Mouse (Mus musculus) intestine, postnatal 0 days (tissue): Measurements from ENCODE around the gene Ctr9. TPM values are rescaled to one million over a fixed set of nuclear protein-coding genes. Genes with fewer than 3 reads are reported as not detected.

Source experiments
- ATAC-seq: fragments of 200-750 bp; cut with Nextera tagmentation; 2 replicates; pipeline ENCODE4 v1.8.0; 2017; ENCODE audit warnings: mild to moderate bottlenecking, moderate TSS enrichment, moderate library complexity
- H3K27ac ChIP-seq: fragments of 300-500 bp; sonication (generic); 2 replicates; pipeline ENCODE4 v1.5.1; 2014; ENCODE audit warnings: mild to moderate bottlenecking, low read depth, low read length, moderate library complexity
- H3K27me3 ChIP-seq: fragments of 300-500 bp; sonication (generic); replicated peaks from 2 replicates; pipeline ENCODE4 v1.6.1; 2014; ENCODE audit warnings: low read length, mixed read lengths; ENCODE audit not compliant: control insufficient read depth, insufficient read depth
- H3K36me3 ChIP-seq: fragments of 300-500 bp; sonication (generic); 2 replicates; pipeline ENCODE4 v1.6.1; 2014; ENCODE audit warnings: mild to moderate bottlenecking, moderate library complexity; ENCODE audit not compliant: control insufficient read depth, insufficient read depth
- H3K4me1 ChIP-seq: fragments of 300-500 bp; sonication (generic); replicated peaks from 2 replicates; pipeline ENCODE4 v1.6.1; 2014; ENCODE audit warnings: antibody characterized with exemption, low read length, mixed read lengths; ENCODE audit not compliant: control insufficient read depth, insufficient read depth
- H3K4me2 ChIP-seq: fragments of 300-500 bp; sonication (generic); replicated peaks from 2 replicates; pipeline ENCODE4 v1.6.1; 2014; ENCODE audit warnings: low read depth, mild to moderate bottlenecking, moderate library complexity
- H3K4me3 ChIP-seq: fragments of 300-500 bp; sonication (generic); 2 replicates; pipeline ENCODE4 v1.5.1; 2014; ENCODE audit warnings: low read depth, low read length
- H3K9ac ChIP-seq: fragments of 300-500 bp; sonication (generic); 2 replicates; pipeline ENCODE4 v1.6.1; 2014; ENCODE audit warnings: mild to moderate bottlenecking, low read depth, low read length
- H3K9me3 ChIP-seq: fragments of 300-500 bp; sonication (generic); 2 replicates; pipeline ENCODE4 v1.6.1; 2016; ENCODE audit warnings: mixed run types; ENCODE audit not compliant: control insufficient read depth
- CTCF ChIP-seq: sonication (generic); IDR thresholded peaks from 2 replicates; pipeline ENCODE4 v1.5.1; 2016; ENCODE audit warnings: low read depth, mild to moderate bottlenecking, control low read depth, antibody characterized with exemption, moderate library complexity
- WGBS: fragments of 180-500 bp; shearing (Covaris S2); extraction: QIAGEN DNeasy Blood & Tissue Kit; methylation state at CpG from one replicate; pipeline ENCODE4 v1.1.7; 2014; 5-methylcytosine and 5-hydroxymethylcytosine counted together
- polyA plus RNA-seq: library from polyadenylated mRNA; unstranded; fragments of >200 nt; fragmentation: Nextera tagmentation; extraction: Ambion mirVana; gene quantifications from 2 replicates; pipeline ENCODE4 v1.2.1, GENCODE M21; 2015

Gene Ctr9
- polyA plus RNA-seq, 1 experiment from 2014 or later = 23.2 TPM

DNA sequence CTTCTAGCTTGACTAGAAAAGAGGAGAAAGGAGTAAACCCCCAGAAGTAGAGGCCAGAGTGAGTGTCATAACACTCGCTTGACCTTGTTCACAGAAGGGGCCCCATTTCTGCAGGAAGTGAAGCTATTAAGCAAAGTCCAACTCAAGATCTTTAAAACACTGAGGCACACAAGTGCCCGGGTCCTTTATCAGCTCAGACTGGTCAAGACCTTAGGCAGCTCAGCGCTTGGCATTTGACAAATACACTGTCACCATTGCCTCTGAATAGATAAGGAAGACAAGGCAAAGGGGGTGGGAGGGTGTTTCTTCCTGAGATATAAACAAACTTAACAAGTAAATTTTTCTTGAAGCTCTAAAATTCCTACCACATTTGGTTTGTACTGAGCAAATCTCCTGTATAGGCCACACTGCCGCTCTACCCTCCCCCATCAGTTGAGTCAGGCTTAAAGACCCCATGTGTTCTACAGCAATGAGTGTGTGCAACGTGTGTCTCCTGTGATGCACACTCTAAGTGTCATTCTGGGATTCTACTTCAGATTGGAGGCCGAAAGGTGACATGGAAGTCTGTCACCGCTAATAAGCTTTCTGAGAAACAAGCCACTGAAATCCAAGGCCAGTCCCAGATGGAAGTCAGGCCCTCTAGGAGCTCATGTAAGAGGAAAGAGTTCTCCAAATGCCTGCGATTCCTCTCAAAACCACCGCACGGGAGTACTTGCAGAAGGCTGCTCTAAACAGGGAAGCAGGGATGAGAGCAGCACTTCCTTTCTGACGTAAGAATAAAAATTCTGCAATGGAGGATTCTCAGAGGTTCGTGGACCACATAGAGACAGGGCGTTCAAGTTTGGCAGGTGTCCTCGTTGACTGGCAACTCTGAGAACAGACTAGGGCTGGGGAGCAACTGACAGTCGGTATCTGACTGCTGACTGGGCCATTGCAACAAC is 29.6 kb upstream of the Ctr9 start:
- TF ChIP-seq CTCF = no peak
- no peaks in the 10 kb centered on the region for H3K27me3 ChIP-seq
- peak; percentile 80 for ATAC-seq
- WGBS = 58% methylated on average over 15 of the region's 15 CpGs
- no peaks in the 10 kb centered on the region for H3K9me3 ChIP-seq
- no peak overlapping the region for H3K4me3 ChIP-seq
- peaks cover 4% of the 10 kb centered on the region; the same call in 1 of the 2 replicates for H3K4me1 ChIP-seq
- no peak overlapping the region for H3K9ac ChIP-seq
- H3K36me3 ChIP-seq = no peaks in the 10 kb centered on the region
- no peak overlapping the region for H3K4me2 ChIP-seq
- peak overlapping the region; percentile 62 for H3K27ac ChIP-seq

DNA sequence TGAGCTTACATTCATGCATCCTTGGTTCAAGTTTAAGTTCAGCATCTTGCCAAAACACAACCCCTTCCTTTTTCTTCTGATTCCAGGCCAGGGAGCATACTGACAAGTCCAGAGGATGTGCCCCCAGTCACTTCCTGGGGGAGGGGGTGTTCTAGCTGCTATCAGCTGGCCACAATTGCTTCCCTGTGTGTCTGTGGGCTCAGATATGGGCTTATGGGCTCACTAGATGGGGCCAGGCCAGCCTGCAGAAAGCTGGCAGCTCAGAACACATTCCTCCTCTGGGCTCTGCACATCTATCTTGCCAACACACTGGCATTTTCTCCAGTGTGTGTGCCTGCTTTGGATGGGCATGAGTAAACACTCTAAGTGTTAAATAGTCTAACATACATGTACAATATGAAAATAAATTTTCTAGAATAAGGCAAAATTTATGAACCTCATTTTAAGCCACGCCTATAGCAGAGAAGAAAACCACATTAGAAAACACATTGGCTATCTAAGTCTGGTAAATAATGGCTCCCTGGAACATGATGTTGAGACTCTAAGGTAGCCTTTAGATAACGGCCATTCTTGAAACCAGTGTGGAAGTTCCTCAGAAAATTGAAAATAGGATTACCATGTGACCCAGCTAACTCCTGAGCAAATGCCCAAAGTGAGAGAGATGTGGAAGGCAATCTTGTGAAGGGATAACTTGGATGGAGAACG is 24.5 kb upstream of the Ctr9 start:
- WGBS = 92% methylated on average over 3 of the region's 3 CpGs
- Histone ChIP-seq H3K27ac (no peak overlapping the region), H3K4me3 (no peak overlapping the region), H3K9me3 (no peaks in the 10 kb centered on the region), H3K27me3 (no peaks in the 10 kb centered on the region), H3K4me2 (no peak overlapping the region), H3K9ac (no peak overlapping the region), H3K36me3 (no peaks in the 10 kb centered on the region), H3K4me1 (no peaks in the 10 kb centered on the region; the same call in 1 of the 2 replicates)
- TF ChIP-seq CTCF = no peak
- ATAC-seq = no peak

DNA sequence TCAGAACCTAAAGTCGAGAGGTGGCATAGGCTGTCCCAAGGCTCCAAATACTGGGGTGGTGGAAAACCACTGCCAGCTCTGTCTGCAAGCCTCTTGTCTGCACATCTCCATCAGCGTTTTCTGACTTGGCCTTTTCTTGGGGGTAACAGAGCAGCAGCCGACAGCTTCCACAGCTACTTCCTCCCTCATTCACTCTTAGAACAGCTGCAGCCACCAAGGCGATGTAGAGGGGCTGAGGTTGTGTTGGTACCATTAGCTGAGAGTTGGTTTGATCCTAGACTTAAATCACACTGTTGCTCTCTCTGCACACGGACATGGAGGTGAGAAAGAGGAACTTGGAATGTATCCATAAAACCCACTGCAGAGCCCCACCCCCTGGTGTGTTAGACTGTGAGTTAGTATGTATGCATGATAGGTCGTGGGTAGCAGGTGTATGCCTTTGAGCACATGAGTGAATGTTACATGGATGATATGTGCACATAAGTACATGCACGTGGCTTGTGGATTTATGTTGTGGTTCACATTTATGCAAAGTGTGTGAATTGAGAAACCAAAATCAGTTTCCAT is 14.6 kb upstream of the Ctr9 start:
- Histone ChIP-seq H3K4me2 (no peak overlapping the region), H3K36me3 (no peaks in the 10 kb centered on the region), H3K27me3 (no peaks in the 10 kb centered on the region), H3K9me3 (no peaks in the 10 kb centered on the region), H3K27ac (no peak overlapping the region), H3K9ac (no peak overlapping the region), H3K4me3 (no peak overlapping the region), H3K4me1 (peaks cover 2% of the 10 kb centered on the region; the same call in 1 of the 2 replicates)
- TF ChIP-seq CTCF = no peak
- ATAC-seq = no peak
- 74% methylated on average over 7 of the region's 7 CpGs for WGBS

DNA sequence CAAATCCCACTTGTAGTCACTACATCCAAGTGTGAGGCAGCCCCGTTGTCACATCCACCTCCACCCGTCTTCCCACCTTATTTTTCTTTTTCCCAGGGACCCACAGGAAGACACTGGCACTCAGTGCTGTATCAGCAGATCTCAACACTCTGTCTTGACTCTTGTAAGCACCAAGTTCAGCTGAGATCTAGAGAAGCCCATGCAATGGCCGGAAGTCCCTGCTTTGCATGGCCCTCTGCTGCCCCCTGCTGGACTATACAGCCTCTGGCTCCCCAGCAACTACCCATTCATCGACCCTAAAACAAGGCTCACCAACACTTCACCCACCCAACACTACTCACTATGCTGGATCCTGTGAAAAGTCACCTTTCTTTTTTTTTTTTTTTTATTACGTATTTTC is 13.9 kb upstream of the Ctr9 start:
- Histone ChIP-seq H3K4me3 (no peak overlapping the region), H3K4me1 (peaks cover 2% of the 10 kb centered on the region; the same call in 1 of the 2 replicates), H3K4me2 (no peak overlapping the region), H3K36me3 (no peaks in the 10 kb centered on the region), H3K9me3 (no peaks in the 10 kb centered on the region), H3K27me3 (no peaks in the 10 kb centered on the region), H3K27ac (no peak overlapping the region), H3K9ac (no peak overlapping the region)
- peak; percentile 99 for TF ChIP-seq CTCF
- WGBS = 26% methylated on average over 5 of the region's 5 CpGs
- ATAC-seq = peak; percentile 71

DNA sequence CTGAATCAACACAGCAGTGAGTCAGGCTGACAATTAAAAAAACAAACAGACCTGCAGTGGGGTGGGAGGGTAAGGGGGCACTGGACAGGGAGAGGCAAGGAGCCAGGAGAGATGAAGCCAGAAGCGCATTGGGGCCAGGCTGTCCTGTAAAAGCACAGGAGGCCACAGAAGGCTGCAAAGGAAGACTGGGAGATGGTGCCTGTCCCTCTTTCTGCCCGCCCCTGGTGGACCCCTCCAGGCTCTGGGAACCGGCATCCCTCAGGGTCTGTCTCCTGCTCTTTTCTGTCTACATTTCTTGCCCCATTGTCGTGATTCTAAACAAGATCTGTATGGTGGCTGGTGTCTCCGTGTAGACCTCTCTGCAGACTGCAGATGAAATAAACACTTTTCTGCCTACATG is 13.0 kb upstream of the Ctr9 start:
- 71% methylated on average over 5 of the region's 5 CpGs for WGBS
- Histone ChIP-seq H3K27me3 (no peaks in the 10 kb centered on the region), H3K36me3 (no peaks in the 10 kb centered on the region), H3K4me3 (no peak overlapping the region), H3K9me3 (no peaks in the 10 kb centered on the region), H3K4me2 (no peak overlapping the region), H3K4me1 (peaks cover 2% of the 10 kb centered on the region; the same call in 1 of the 2 replicates), H3K9ac (no peak overlapping the region), H3K27ac (no peak overlapping the region)
- ATAC-seq = no peak
- TF ChIP-seq CTCF = no peak

DNA sequence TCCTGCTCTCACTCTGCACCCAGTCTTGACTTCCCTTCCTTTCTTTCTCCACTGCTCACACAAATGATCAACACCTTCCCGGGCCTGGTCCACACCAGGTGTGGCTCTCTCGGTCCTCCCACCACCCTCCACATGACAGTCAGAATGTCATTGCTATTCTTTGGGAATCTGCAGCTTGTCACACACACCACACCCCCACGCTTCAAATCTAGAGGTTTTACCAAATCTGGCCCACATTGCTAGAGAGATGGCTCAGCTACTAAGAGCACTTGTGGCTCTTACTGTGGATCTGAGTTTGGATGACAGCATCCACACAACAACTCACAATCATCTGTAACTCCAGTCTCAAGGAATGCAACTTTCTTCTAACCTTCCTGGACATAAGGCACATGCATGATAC is 11.8 kb upstream of the Ctr9 start:
- no peak overlapping the region for H3K4me3 ChIP-seq
- no peak for ATAC-seq
- no peaks in the 10 kb centered on the region for H3K36me3 ChIP-seq
- no peaks in the 10 kb centered on the region for H3K9me3 ChIP-seq
- H3K27me3 ChIP-seq = no peaks in the 10 kb centered on the region
- H3K4me2 ChIP-seq = no peak overlapping the region
- H3K9ac ChIP-seq = no peak overlapping the region
- H3K4me1 ChIP-seq = peaks cover 2% of the 10 kb centered on the region; the same call in 1 of the 2 replicates
- 60% methylated on average over 3 of the region's 3 CpGs for WGBS
- H3K27ac ChIP-seq = no peak overlapping the region
- no peak for TF ChIP-seq CTCF
